Mouse (Mus musculus): ENCODE results near the gene Ets1. TPM values are rescaled to one million over a fixed set of nuclear protein-coding genes. Genes with fewer than 3 reads are reported as not detected.
A peak's percentile ranks its signal among the peaks of the same experiment; 100 is the strongest.

The Ets1 gene
- total RNA-seq (2021), result 10 to 100 TPM; 19.0 to 20.1 TPM
- long read RNA-seq, experiment 1, full-length matches to known transcripts, result 7 of 14 reads
- long read RNA-seq, experiment 1, partial matches to known transcripts, result 1 of 14 reads
- long read RNA-seq, experiment 1, other reads (novel, unspliced or antisense), result 6 of 14 reads
- long read RNA-seq, experiment 2, full-length matches to known transcripts, result 6 of 18 reads
- long read RNA-seq, experiment 2, partial matches to known transcripts, result 0 of 18 reads
- long read RNA-seq, experiment 2, other reads (novel, unspliced or antisense), result 12 of 18 reads

- no peak for DNase-seq (ENCODE audit: low spot score in 2 of 2)
- intact Hi-C loops (cut with DNase I), result no loop called here
These were observed at the start of gene Ets1 for GRCm38 (mm10) chr9:32635627-32636385. Gene Ets1, plus strand, starts transcription at chr9:32636221.

- DNase-seq (ENCODE audit: low spot score in 2 of 2), result peak; percentile 82 to 88
- intact Hi-C loops (cut with DNase I), result loop anchor here (1.0 to 10.0 kb wide), 6 partner anchors 105 to 657 kb away; no protein-coding TSS in a partner anchor
These were observed 46.1 kb upstream of the Ets1 start for GRCm38 (mm10) chr9:32589900-32590299.

GRCm38 (mm10) chr9:32590571-32590970 lies 45.5 kb upstream of the Ets1 start:
- intact Hi-C loops (cut with DNase I), result loop anchor here (1.0 to 10.0 kb wide), 5 partner anchors 104 to 656 kb away; no protein-coding TSS in a partner anchor
- DNase-seq (ENCODE audit: low spot score in 2 of 2), result no peak

- intact Hi-C loops (cut with DNase I), result loop anchor here (1.0 to 10.0 kb wide), 5 partner anchors 103 to 655 kb away; no protein-coding TSS in a partner anchor
- peak; percentile 81 to 82 for DNase-seq (ENCODE audit: low spot score in 2 of 2)
These were observed 44.1 kb upstream of the Ets1 start for GRCm38 (mm10) chr9:32591732-32592582.

- intact Hi-C loops (cut with DNase I), result loop anchor here (5.0 to 10.0 kb wide), 2 partner anchors 102 to 185 kb away; no protein-coding TSS in a partner anchor
- no peak for DNase-seq (ENCODE audit: low spot score in 2 of 2)
These were observed 43.5 kb upstream of the Ets1 start for GRCm38 (mm10) chr9:32592583-32592890.

GRCm38 (mm10) chr9:32593816-32594215 lies 42.2 kb upstream of the Ets1 start:
- DNase-seq (ENCODE audit: low spot score in 2 of 2), result no peak
- intact Hi-C loops (cut with DNase I), result loop anchor here (5.0 to 10.0 kb wide), 2 partner anchors 101 to 187 kb away; no protein-coding TSS in a partner anchor

- intact Hi-C loops (cut with DNase I), result loop anchor here (5.0 to 10.0 kb wide), 2 partner anchors 100 to 187 kb away; no protein-coding TSS in a partner anchor
- no peak for DNase-seq (ENCODE audit: low spot score in 2 of 2)
These were observed 41.7 kb upstream of the Ets1 start for GRCm38 (mm10) chr9:32594346-32594745.

GRCm38 (mm10) chr9:32595076-32595820 lies 40.8 kb upstream of the Ets1 start:
- intact Hi-C loops (cut with DNase I), result loop anchor here (10.0 kb wide), 1 partner anchor 100 kb away; no protein-coding TSS in a partner anchor

GRCm38 (mm10) chr9:32596366-32596765 lies 39.7 kb upstream of the Ets1 start:
- intact Hi-C loops (cut with DNase I), result loop anchor here (10.0 kb wide), 1 partner anchor 98 kb away; no protein-coding TSS in a partner anchor
- no peak for DNase-seq (ENCODE audit: low spot score in 2 of 2)

More at GRCm38 (mm10) chr9:32595076-32595820, 40.8 kb upstream of the Ets1 start:
- no peak for DNase-seq (ENCODE audit: low spot score in 2 of 2)

- no peak for DNase-seq (ENCODE audit: low spot score in 2 of 2)
- intact Hi-C loops (cut with DNase I), result no loop called here
These were observed 34.1 kb upstream of the Ets1 start for GRCm38 (mm10) chr9:32601953-32602352.

- intact Hi-C loops (cut with DNase I), result no loop called here
- DNase-seq (ENCODE audit: low spot score in 2 of 2), result no peak
These were observed 32.9 kb upstream of the Ets1 start for GRCm38 (mm10) chr9:32603097-32603496.

GRCm38 (mm10) chr9:32607218-32607617 lies 28.8 kb upstream of the Ets1 start:
- no peak for DNase-seq (ENCODE audit: low spot score in 2 of 2)
- intact Hi-C loops (cut with DNase I), result no loop called here

- DNase-seq (ENCODE audit: low spot score in 2 of 2), result no peak
- intact Hi-C loops (cut with DNase I), result no loop called here
These were observed 27.0 kb upstream of the Ets1 start for GRCm38 (mm10) chr9:32608831-32609610.

GRCm38 (mm10) chr9:32610218-32610617 lies 25.8 kb upstream of the Ets1 start:
- intact Hi-C loops (cut with DNase I), result no loop called here
- no peak for DNase-seq (ENCODE audit: low spot score in 2 of 2)

GRCm38 (mm10) chr9:32610631-32611030 lies 25.4 kb upstream of the Ets1 start:
- DNase-seq (ENCODE audit: low spot score in 2 of 2), result no peak
- intact Hi-C loops (cut with DNase I), result no loop called here

GRCm38 (mm10) chr9:32611340-32611739 lies 24.7 kb upstream of the Ets1 start:
- intact Hi-C loops (cut with DNase I), result no loop called here
- DNase-seq (ENCODE audit: low spot score in 2 of 2), result no peak

- DNase-seq (ENCODE audit: low spot score in 2 of 2), result no peak
- intact Hi-C loops (cut with DNase I), result no loop called here
These were observed 23.6 kb upstream of the Ets1 start for GRCm38 (mm10) chr9:32612426-32612825.

GRCm38 (mm10) chr9:32612861-32613421 lies 23.1 kb upstream of the Ets1 start:
- DNase-seq (ENCODE audit: low spot score in 2 of 2), result no peak
- intact Hi-C loops (cut with DNase I), result no loop called here
